Mouse (Mus musculus) embryonic facial prominence, embryonic 11.5 days (tissue): ENCODE measurements around the gene Supt3. TPM values are rescaled to one million over a fixed set of nuclear protein-coding genes. Genes with fewer than 3 reads are reported as not detected.
A peak's percentile ranks its signal among the peaks of the same experiment; 100 is the strongest.

Experiments
- ATAC-seq: fragments of 200-750 bp; cut with Nextera tagmentation; replicated peaks from 2 replicates; pipeline ENCODE4 v1.8.0; 2017; ENCODE audit warnings: low read depth; ENCODE audit not compliant: insufficient number of reproducible peaks, low FRiP score, low TSS enrichment
- DNase-seq: peaks from one replicate; pipeline ENCODE4 v3.0.0-alpha.2; 2015; ENCODE audit warnings: low spot score
- H3K27ac ChIP-seq: fragments of 300-500 bp; sonication (generic); replicated peaks from 2 replicates; pipeline ENCODE4 v1.5.1; 2014; ENCODE audit warnings: mild to moderate bottlenecking, low read depth, low read length, control low read depth
- H3K27me3 ChIP-seq: fragments of 300-500 bp; sonication (generic); 2 replicates; pipeline ENCODE4 v1.6.1; 2014; ENCODE audit warnings: mild to moderate bottlenecking, low read length, moderate library complexity, mixed read lengths; ENCODE audit not compliant: control insufficient read depth, insufficient read depth
- H3K36me3 ChIP-seq: fragments of 300-500 bp; sonication (generic); replicated peaks from 2 replicates; pipeline ENCODE4 v1.6.1; 2014; ENCODE audit warnings: low read depth, mild to moderate bottlenecking, low read length, moderate library complexity, mixed read lengths; ENCODE audit not compliant: control insufficient read depth, insufficient read depth
- H3K4me1 ChIP-seq: fragments of 300-500 bp; sonication (generic); 2 replicates; pipeline ENCODE4 v1.6.1; 2014; ENCODE audit warnings: low read length, mixed read lengths; ENCODE audit not compliant: control insufficient read depth, insufficient read depth
- H3K4me2 ChIP-seq: fragments of 300-500 bp; sonication (generic); 2 replicates; pipeline ENCODE4 v1.6.1; 2014; ENCODE audit warnings: low read depth, mild to moderate bottlenecking, control low read depth, low read length, moderate library complexity
- H3K4me3 ChIP-seq: fragments of 300-500 bp; sonication (generic); 2 replicates; pipeline ENCODE4 v1.5.1; 2014; ENCODE audit warnings: low read depth, low read length, control low read depth
- H3K9ac ChIP-seq: fragments of 300-500 bp; sonication (generic); replicated peaks from 2 replicates; pipeline ENCODE4 v1.6.1; 2014; ENCODE audit warnings: mild to moderate bottlenecking, control low read depth, low read length
- H3K9me3 ChIP-seq: fragments of 300-500 bp; sonication (generic); replicated peaks from 2 replicates; pipeline ENCODE4 v1.6.1; 2016; ENCODE audit warnings: mild to moderate bottlenecking, low read length, inconsistent platforms, mixed read lengths; ENCODE audit not compliant: control insufficient read depth
- WGBS: fragments of 180-500 bp; shearing (Covaris S2); extraction: QIAGEN DNeasy Blood & Tissue Kit; methylation state at CpG from one replicate; pipeline ENCODE4 v1.1.7; 2014; 5-methylcytosine and 5-hydroxymethylcytosine counted together
- polyA plus RNA-seq: library from polyadenylated mRNA; unstranded; fragments of >200 nt; fragmentation: Nextera tagmentation; extraction: Ambion mirVana; gene quantifications from 2 replicates; pipeline ENCODE4 v1.2.1, GENCODE M21; 2014

Supt3 gene
- 32.1 and 33.2 TPM in 2 replicates for polyA plus RNA-seq

DNA sequence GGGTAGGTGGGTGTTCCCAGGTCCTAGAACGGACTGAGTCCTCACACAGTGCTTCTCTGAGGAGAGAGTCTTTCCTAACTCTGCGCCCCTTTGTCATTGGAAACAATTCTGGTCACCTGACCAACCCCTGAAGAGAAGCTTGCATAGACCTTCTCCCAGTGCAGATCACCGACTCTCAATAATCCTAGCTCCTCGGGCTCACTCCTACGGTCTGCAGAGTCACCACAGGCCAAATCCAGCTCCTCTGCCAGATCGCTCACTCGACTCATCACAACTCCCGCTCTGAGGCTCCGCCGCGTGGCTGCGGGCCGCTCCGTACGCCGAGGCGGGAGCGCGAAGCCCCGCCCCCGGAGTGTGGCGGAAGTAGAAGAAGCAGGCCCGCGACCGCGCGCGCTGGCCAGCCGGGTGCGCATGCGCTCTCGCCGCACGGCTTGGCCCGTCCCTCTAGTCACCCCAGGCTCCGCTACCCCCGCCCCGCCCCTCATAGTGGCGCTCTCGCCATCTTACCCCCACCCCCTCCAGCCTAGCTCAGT is at the start of gene Supt3:
Supt3 (plus strand) TSS at position 415 of the 533 bp plus-strand sequence.
- WGBS, result 0% methylated on average over 37 of the region's 40 CpGs
- peak; percentile 97 for ATAC-seq

GRCm38 (mm10) chr17:44727675-44728074 is 49.3 kb upstream of the Supt3 start:
- H3K9me3 ChIP-seq, result no peaks in the 10 kb centered on the region
- no peaks in the 10 kb centered on the region for H3K36me3 ChIP-seq
- H3K27me3 ChIP-seq, result no peaks in the 10 kb centered on the region
- no peak overlapping the region for H3K4me3 ChIP-seq
- no peak for DNase-seq
- no peak overlapping the region for H3K27ac ChIP-seq
- no peak for ATAC-seq
- H3K4me1 ChIP-seq, result no peaks in the 10 kb centered on the region
- H3K9ac ChIP-seq, result no peak overlapping the region
- no peak overlapping the region for H3K4me2 ChIP-seq

More for the DNA sequence above, at the start of gene Supt3:
- H3K36me3 ChIP-seq, result no peaks in the 10 kb centered on the region
- no peaks in the 10 kb centered on the region for H3K9me3 ChIP-seq
- peak within 1 kb of the TSS; percentile 80 for H3K27ac ChIP-seq
- no peaks in the 10 kb centered on the region for H3K4me1 ChIP-seq
- DNase-seq, result peak; percentile 96
- peak within 1 kb of the TSS; percentile 93 for H3K9ac ChIP-seq
- no peaks in the 10 kb centered on the region for H3K27me3 ChIP-seq
- H3K4me3 ChIP-seq, result peak within 1 kb of the TSS; percentile 73
- H3K4me2 ChIP-seq, result peak within 1 kb of the TSS; percentile 54

DNA sequence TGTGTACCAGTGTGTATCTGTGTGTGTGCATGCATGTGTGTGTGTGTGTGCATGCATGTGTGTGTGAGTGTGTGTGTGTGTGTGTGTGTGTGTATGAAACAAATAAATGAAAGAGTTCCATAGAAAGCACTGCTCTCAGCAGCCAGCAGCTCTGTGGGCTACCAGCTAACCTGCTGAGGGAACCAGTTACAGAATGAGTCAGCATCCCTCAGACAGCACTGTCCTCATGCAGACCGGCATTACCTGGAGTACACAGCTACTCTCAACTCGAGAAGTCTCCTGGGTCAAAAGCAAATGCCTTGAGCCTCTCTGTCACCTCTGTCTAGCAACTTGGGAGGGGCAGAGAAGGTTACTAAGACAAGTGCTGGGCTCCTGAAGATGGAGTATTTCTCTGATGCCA is 48.5 kb upstream of the Supt3 start:
- no peaks in the 10 kb centered on the region for H3K4me1 ChIP-seq
- no peak overlapping the region for H3K4me3 ChIP-seq
- no peak for DNase-seq
- H3K27ac ChIP-seq, result no peak overlapping the region
- H3K27me3 ChIP-seq, result no peaks in the 10 kb centered on the region
- no peaks in the 10 kb centered on the region for H3K36me3 ChIP-seq
- H3K9me3 ChIP-seq, result no peaks in the 10 kb centered on the region
- no peak overlapping the region for H3K4me2 ChIP-seq
- H3K9ac ChIP-seq, result no peak overlapping the region
- 43% methylated on average over 2 of the region's 2 CpGs for WGBS
- ATAC-seq, result no peak

GRCm38 (mm10) chr17:44733544-44734310 is 43.2 kb upstream of the Supt3 start:
- H3K4me3 ChIP-seq, result peak overlapping the region; percentile 76
- H3K27me3 ChIP-seq, result peaks cover 17% of the 10 kb centered on the region
- peak overlapping the region; percentile 84 for H3K9ac ChIP-seq
- no peaks in the 10 kb centered on the region; the same call in 1 of the 2 replicates for H3K4me1 ChIP-seq
- peak overlapping the region; percentile 88 for H3K4me2 ChIP-seq
- DNase-seq (no peak), ATAC-seq (no peak)
- H3K27ac ChIP-seq, result no peak overlapping the region
- no peaks in the 10 kb centered on the region for H3K9me3 ChIP-seq
- under 1% methylated on average over 23 of the region's 23 CpGs for WGBS
- no peaks in the 10 kb centered on the region for H3K36me3 ChIP-seq

GRCm38 (mm10) chr17:44734501-44735222 is 42.3 kb upstream of the Supt3 start:
- no peaks in the 10 kb centered on the region; the same call in 1 of the 2 replicates for H3K4me1 ChIP-seq
- H3K27ac ChIP-seq, result 0 out of 2 replicates have a peak overlapping the region, but pooled peaks have one; percentile 62
- peak overlapping the region; percentile 76 for H3K4me3 ChIP-seq
- H3K27me3 ChIP-seq, result peaks cover 25% of the 10 kb centered on the region
- H3K9me3 ChIP-seq, result no peaks in the 10 kb centered on the region
- H3K4me2 ChIP-seq, result peak overlapping the region; percentile 88
- DNase-seq (peak; percentile 53), ATAC-seq (0 out of 2 replicates have a peak, but pooled peaks have one; percentile 12)
- under 1% methylated on average over 48 of the region's 48 CpGs for WGBS
- peak overlapping the region; percentile 84 for H3K9ac ChIP-seq
- H3K36me3 ChIP-seq, result no peaks in the 10 kb centered on the region

DNA sequence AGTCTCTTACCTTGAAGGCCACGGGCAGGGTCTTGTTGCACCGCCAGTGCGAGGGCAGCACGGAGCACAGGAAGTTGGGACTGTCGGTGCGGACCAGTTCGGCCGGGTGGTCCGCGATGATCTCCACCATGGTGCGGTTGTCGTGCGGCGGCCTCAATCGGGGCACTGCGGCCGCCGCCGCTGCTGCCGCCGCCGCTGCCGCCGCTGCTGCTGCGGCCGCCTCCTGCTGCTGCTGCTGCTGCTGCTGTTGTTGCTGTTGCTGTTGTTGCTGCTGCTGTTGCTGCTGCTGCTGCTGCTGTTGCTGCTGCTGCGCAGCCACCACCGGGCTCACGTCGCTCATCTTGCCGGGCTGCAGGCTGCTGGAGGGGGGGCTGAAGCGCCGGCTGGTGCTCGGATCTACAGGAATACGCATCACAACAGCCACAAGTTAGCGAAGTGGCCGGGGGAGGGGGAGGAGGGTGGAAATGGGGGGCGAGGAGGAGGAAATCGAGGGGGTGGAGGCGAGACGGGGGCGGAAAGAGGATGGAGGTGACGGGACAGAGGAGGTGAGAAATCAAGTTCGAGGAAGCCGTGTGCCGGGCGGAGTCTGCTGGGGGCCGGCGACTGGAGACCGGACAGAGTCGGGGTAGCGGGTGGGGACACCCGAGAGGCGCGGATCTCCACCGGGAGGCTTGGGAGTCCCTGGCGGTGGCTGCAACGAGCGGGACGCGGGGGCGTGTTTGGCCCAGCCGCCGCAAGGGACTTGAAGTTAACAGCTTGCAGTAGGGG is 41.5 kb upstream of the Supt3 start:
- peak overlapping the region; percentile 83 for H3K27ac ChIP-seq
- under 1% methylated on average over 54 of the region's 64 CpGs for WGBS
- H3K4me2 ChIP-seq, result peak overlapping the region; percentile 88
- H3K4me3 ChIP-seq, result peak overlapping the region; percentile 76
- ATAC-seq (no peak; the same call in 1 of the 2 replicates), DNase-seq (peak; percentile 49)
- H3K27me3 ChIP-seq, result peaks cover 25% of the 10 kb centered on the region
- H3K9ac ChIP-seq, result peak overlapping the region; percentile 84
- no peaks in the 10 kb centered on the region for H3K9me3 ChIP-seq
- H3K4me1 ChIP-seq, result no peaks in the 10 kb centered on the region; the same call in 1 of the 2 replicates
- no peaks in the 10 kb centered on the region for H3K36me3 ChIP-seq

DNA sequence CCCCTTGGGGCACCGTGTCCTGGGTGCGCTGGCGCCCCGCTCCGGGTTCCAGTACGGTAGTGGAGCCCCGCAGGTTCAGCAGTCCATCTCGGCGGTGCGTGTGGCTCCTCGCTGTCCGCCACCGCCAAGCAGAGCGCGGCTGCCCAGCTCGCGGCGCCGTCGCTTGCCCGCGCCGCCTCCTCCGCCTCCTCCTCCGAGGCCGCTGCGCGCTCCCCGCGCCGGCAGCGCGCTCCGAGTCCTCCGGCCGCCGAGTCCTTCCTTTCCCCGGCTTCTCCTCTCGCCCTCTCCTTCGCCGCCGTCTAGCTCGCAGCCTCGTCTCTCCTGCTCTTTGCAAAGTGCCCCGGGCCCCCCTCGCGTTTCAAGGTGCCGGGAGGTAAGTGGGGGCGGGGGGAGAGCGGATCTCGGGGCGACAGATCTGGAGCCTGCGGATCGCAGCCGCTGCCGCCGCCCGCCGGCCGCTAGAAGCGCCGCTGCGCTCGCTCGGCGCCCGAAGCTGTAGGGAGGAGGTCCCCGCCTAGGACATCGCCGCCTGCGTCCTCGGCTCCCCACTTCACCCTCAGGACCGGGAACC is 40.9 kb upstream of the Supt3 start:
- Histone ChIP-seq H3K4me1 (no peaks in the 10 kb centered on the region; the same call in 1 of the 2 replicates), H3K36me3 (no peaks in the 10 kb centered on the region), H3K9me3 (no peaks in the 10 kb centered on the region), H3K27ac (peak overlapping the region; percentile 83), H3K4me3 (peak overlapping the region; percentile 76), H3K9ac (peak overlapping the region; percentile 84), H3K27me3 (peaks cover 25% of the 10 kb centered on the region), H3K4me2 (peak overlapping the region; percentile 88)
- WGBS, result under 1% methylated on average over 46 of the region's 73 CpGs
- DNase-seq (peak; percentile 82), ATAC-seq (peak; percentile 66)
